Mouse (Mus musculus) central nervous system, embryonic 18 days (tissue): ENCODE data around the gene Gm5662. TPM values are rescaled to one million over a fixed set of nuclear protein-coding genes. Genes with fewer than 3 reads are reported as not detected.

ENCODE experiments used
- polyA plus RNA-seq: library from polyadenylated mRNA; depleted of rRNA; stranded (reverse); fragments of >200 nt; gene quantifications from 2 replicates; pipeline ENCODE4 v1.2.3, GENCODE M21; 2012; rRNA removed

Gene Gm5662
- polyA plus RNA-seq, result not detected in 2 replicates

GRCm38 (mm10) chr12:88274400-88274799, at the start of gene Gm5662:
Gene Gm5662, minus strand, starts transcription at chr12:88274500.

GRCm38 (mm10) chr12:88323926-88324325, 49.6 kb upstream of the Gm5662 start, which contains the start of gene Gm5039:
Gene Gm5039, minus strand, starts transcription at chr12:88324026.

GRCm38 (mm10) chr12:88250000-88250399, 24.3 kb downstream of the Gm5662 start, which contains the start of gene Gm8332:
Gene Gm8332, minus strand, starts transcription at chr12:88250100.

Other genes starting within 250 kb of the Gm5662 start
- gene Gm2056, start 247.5 kb downstream of the Gm5662 start, polyA plus RNA-seq, result not detected in 2 replicates
- not detected in 2 replicates for gene Gm16368, start 190.8 kb downstream of the Gm5662 start, polyA plus RNA-seq
- not detected in 2 replicates for gene Gm10436, start 92.4 kb downstream of the Gm5662 start, polyA plus RNA-seq
- gene Gm8332, start 24.4 kb downstream of the Gm5662 start, polyA plus RNA-seq, result not detected in 2 replicates
- gene Gm5039, start 49.5 kb upstream of the Gm5662 start, polyA plus RNA-seq, result not detected in 2 replicates
- 45.9 and 48.0 TPM in 2 replicates for gene Adck1, start 86.1 kb upstream of the Gm5662 start, polyA plus RNA-seq